Mouse (Mus musculus) erythroblast, embryonic 14.5 days (primary cell): ENCODE measurements around the gene Mre11a. TPM values are rescaled to one million over a fixed set of nuclear protein-coding genes. Genes with fewer than 3 reads are reported as not detected.

ENCODE experiments used
- H3K27me3 ChIP-seq: 2 replicates; pipeline ENCODE4 v1.6.1; 2012; ENCODE audit warnings: inconsistent platforms; ENCODE audit not compliant: control insufficient read depth
- H3K36me3 ChIP-seq: 2 replicates; pipeline ENCODE4 v1.6.1; 2012; ENCODE audit warnings: mild to moderate bottlenecking, inconsistent platforms; ENCODE audit not compliant: control insufficient read depth
- H3K4me1 ChIP-seq: 2 replicates; pipeline ENCODE4 v1.6.1; 2012; ENCODE audit warnings: inconsistent platforms; ENCODE audit not compliant: control insufficient read depth
- H3K4me3 ChIP-seq: replicated peaks from 2 replicates; pipeline ENCODE3; 2012; ENCODE audit warnings: moderate library complexity, mild to moderate bottlenecking, inconsistent platforms
- H3K9me3 ChIP-seq: 2 replicates; pipeline ENCODE4 v1.6.1; 2012; ENCODE audit warnings: low read length, inconsistent platforms, mixed read lengths; ENCODE audit not compliant: control insufficient read depth
- GATA1 ChIP-seq: IDR thresholded peaks from 2 replicates; pipeline ENCODE4 v1.6.1; 2012; ENCODE audit warnings: low read length, inconsistent platforms, mixed read lengths
- TAL1 ChIP-seq: IDR thresholded peaks from 3 replicates; pipeline ENCODE4 v1.6.1; 2012; ENCODE audit warnings: low read length, inconsistent platforms, mixed read lengths
- polyA plus RNA-seq: library from polyadenylated mRNA; stranded (reverse); fragments of >175 nt; gene quantifications from 2 replicates; pipeline ENCODE4 v1.2.3, GENCODE M21; 2012

Gene Mre11a
- polyA plus RNA-seq, 1 experiment = 0.50 TPM

DNA sequence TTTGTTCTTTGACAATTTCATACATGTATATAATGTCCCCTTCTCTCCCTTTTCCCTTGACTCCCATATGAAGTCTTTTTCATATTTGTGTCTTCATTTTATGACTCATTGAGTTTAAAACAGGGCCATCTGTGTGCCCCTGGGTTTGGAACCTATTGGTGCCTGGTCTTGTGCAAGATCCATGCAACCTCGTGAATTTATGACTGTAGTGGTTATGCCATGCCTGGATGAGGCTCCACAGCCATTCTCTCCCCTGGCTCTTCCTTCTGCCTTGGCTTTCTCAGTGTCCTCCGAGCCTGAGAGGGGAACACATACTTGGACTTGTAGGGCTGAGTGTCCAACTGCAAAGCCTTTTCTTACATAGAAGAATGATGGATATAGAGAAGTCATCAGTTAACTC, 21.3 kb downstream of the Mre11a start:
- Histone ChIP-seq H3K27me3 (no peaks in the 10 kb centered on the region), H3K4me3 (no peak overlapping the region), H3K36me3 (peaks cover 95% of the 10 kb centered on the region), H3K9me3 (no peaks in the 10 kb centered on the region), H3K4me1 (no peaks in the 10 kb centered on the region)
- TF ChIP-seq GATA1 (no peak), TAL1 (no peak)

- no peaks in the 10 kb centered on the region for H3K4me1 ChIP-seq
- no peaks in the 10 kb centered on the region for H3K9me3 ChIP-seq
- peaks cover 95% of the 10 kb centered on the region for H3K36me3 ChIP-seq
- H3K4me3 ChIP-seq = no peak overlapping the region
- no peaks in the 10 kb centered on the region for H3K27me3 ChIP-seq
- no peak for TF ChIP-seq TAL1
- no peak for TF ChIP-seq GATA1
Measured at GRCm38 (mm10) chr9:14806786-14807185, 22.3 kb downstream of the Mre11a start.

GRCm38 (mm10) chr9:14810111-14810510, 25.7 kb downstream of the Mre11a start:
- H3K36me3 ChIP-seq = peaks cover 96% of the 10 kb centered on the region
- H3K9me3 ChIP-seq = no peaks in the 10 kb centered on the region
- H3K4me1 ChIP-seq = no peaks in the 10 kb centered on the region
- TF ChIP-seq GATA1 (no peak), TAL1 (no peak)
- no peaks in the 10 kb centered on the region for H3K27me3 ChIP-seq
- H3K4me3 ChIP-seq = no peak overlapping the region

GRCm38 (mm10) chr9:14821396-14821795, 36.9 kb downstream of the Mre11a start:
- H3K9me3 ChIP-seq = no peaks in the 10 kb centered on the region
- no peaks in the 10 kb centered on the region for H3K27me3 ChIP-seq
- H3K4me3 ChIP-seq = no peak overlapping the region
- H3K36me3 ChIP-seq = peaks cover 92% of the 10 kb centered on the region
- no peaks in the 10 kb centered on the region for H3K4me1 ChIP-seq
- no peak for TF ChIP-seq GATA1
- no peak for TF ChIP-seq TAL1

DNA sequence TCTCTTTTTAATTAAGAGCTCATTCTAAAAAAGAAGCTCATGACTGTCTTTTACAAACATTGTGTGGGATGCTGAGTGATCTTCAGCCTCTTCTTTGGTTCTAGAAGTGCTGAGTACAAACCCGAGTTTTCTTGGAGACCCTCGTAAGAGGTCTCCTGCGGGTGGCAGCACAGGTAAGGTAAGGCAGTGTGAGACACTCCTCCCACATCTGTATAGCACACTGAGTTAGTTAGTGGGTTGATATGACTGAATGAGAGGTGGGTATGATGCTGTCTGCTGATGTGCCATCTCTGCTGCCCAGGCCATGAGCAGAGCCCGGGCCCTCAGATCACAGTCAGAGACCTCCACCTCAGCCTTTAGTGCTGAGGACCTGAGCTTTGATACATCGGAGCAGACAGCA, 40.4 kb downstream of the Mre11a start:
- H3K4me1 ChIP-seq = no peaks in the 10 kb centered on the region
- no peak overlapping the region for H3K4me3 ChIP-seq
- H3K27me3 ChIP-seq = no peaks in the 10 kb centered on the region
- no peak for TF ChIP-seq GATA1
- TF ChIP-seq TAL1 = no peak
- H3K9me3 ChIP-seq = no peaks in the 10 kb centered on the region
- H3K36me3 ChIP-seq = peaks cover 87% of the 10 kb centered on the region

- H3K4me1 ChIP-seq = no peaks in the 10 kb centered on the region
- H3K9me3 ChIP-seq = no peaks in the 10 kb centered on the region
- H3K27me3 ChIP-seq = no peaks in the 10 kb centered on the region
- TF ChIP-seq GATA1 (no peak), TAL1 (no peak)
- no peak overlapping the region for H3K4me3 ChIP-seq
- peaks cover 88% of the 10 kb centered on the region for H3K36me3 ChIP-seq
Measured at GRCm38 (mm10) chr9:14827875-14828274, 43.4 kb downstream of the Mre11a start.

- H3K9me3 ChIP-seq = no peaks in the 10 kb centered on the region
- no peak overlapping the region for H3K4me3 ChIP-seq
- TF ChIP-seq TAL1 = no peak
- no peak for TF ChIP-seq GATA1
- H3K4me1 ChIP-seq = no peaks in the 10 kb centered on the region
- H3K27me3 ChIP-seq = no peaks in the 10 kb centered on the region
- H3K36me3 ChIP-seq = peaks cover 91% of the 10 kb centered on the region
Measured at GRCm38 (mm10) chr9:14832046-14832445, 47.6 kb downstream of the Mre11a start.

GRCm38 (mm10) chr9:14835335-14836075, 51.1 kb downstream of the Mre11a start:
- H3K36me3 ChIP-seq = peaks cover 71% of the 10 kb centered on the region
- no peaks in the 10 kb centered on the region for H3K9me3 ChIP-seq
- H3K27me3 ChIP-seq = no peaks in the 10 kb centered on the region
- TF ChIP-seq TAL1 (no peak), GATA1 (no peak)
- no peaks in the 10 kb centered on the region for H3K4me1 ChIP-seq
- no peak overlapping the region for H3K4me3 ChIP-seq

GRCm38 (mm10) chr9:14839527-14839926, 55.1 kb downstream of the Mre11a start:
- Histone ChIP-seq H3K4me3 (no peak overlapping the region), H3K36me3 (peaks cover 33% of the 10 kb centered on the region), H3K4me1 (no peaks in the 10 kb centered on the region), H3K27me3 (no peaks in the 10 kb centered on the region), H3K9me3 (no peaks in the 10 kb centered on the region)
- TF ChIP-seq TAL1 = no peak
- no peak for TF ChIP-seq GATA1

GRCm38 (mm10) chr9:14839970-14840369, 55.5 kb downstream of the Mre11a start:
- peaks cover 28% of the 10 kb centered on the region for H3K36me3 ChIP-seq
- no peaks in the 10 kb centered on the region for H3K27me3 ChIP-seq
- no peaks in the 10 kb centered on the region for H3K4me1 ChIP-seq
- no peak overlapping the region for H3K4me3 ChIP-seq
- H3K9me3 ChIP-seq = no peaks in the 10 kb centered on the region
- TF ChIP-seq TAL1 (no peak), GATA1 (no peak)
